Mouse (Mus musculus) kidney, postnatal 4 days (tissue): Measurements from ENCODE around the gene Zfp385b.

ENCODE experiments used
- DNase-seq, 2 experiments: peaks; one replicate each; pipeline ENCODE4 v3.0.0; 2021; ENCODE audit warnings: mixed read lengths in 2 of 2

Gene Zfp385b

GRCm38 (mm10) chr2:77514476-77514875 lies 305.0 kb downstream of the Zfp385b start:
- DNase-seq, result no peak

- DNase-seq, result no peak
Observed at GRCm38 (mm10) chr2:77508731-77509130, 310.7 kb downstream of the Zfp385b start.

- no peak for DNase-seq
Observed at GRCm38 (mm10) chr2:77506308-77506707, 313.1 kb downstream of the Zfp385b start.

GRCm38 (mm10) chr2:77505614-77506013 lies 313.8 kb downstream of the Zfp385b start:
- DNase-seq, result no peak

- DNase-seq, result no peak
Observed at GRCm38 (mm10) chr2:77503674-77504351, 315.6 kb downstream of the Zfp385b start.

- DNase-seq, result no peak
Observed at GRCm38 (mm10) chr2:77503217-77503616, 316.2 kb downstream of the Zfp385b start.

- no peak for DNase-seq
Observed at GRCm38 (mm10) chr2:77502458-77502857, 317.0 kb downstream of the Zfp385b start.

- no peak for DNase-seq
Observed at GRCm38 (mm10) chr2:77500480-77500879, 319.0 kb downstream of the Zfp385b start.

- no peak for DNase-seq
Observed at GRCm38 (mm10) chr2:77498379-77498778, 321.1 kb downstream of the Zfp385b start.

GRCm38 (mm10) chr2:77497942-77498341 lies 321.5 kb downstream of the Zfp385b start:
- DNase-seq, result no peak

GRCm38 (mm10) chr2:77496071-77496470 lies 323.4 kb downstream of the Zfp385b start:
- DNase-seq, result peak in 1 of 2 experiments; percentile 39

- DNase-seq, result peak in 1 of 2 experiments; percentile 26
Observed at GRCm38 (mm10) chr2:77495344-77495743, 324.1 kb downstream of the Zfp385b start.

GRCm38 (mm10) chr2:77493695-77494094 lies 325.7 kb downstream of the Zfp385b start:
- DNase-seq, result no peak

GRCm38 (mm10) chr2:77487151-77487550 lies 332.3 kb downstream of the Zfp385b start:
- no peak for DNase-seq

GRCm38 (mm10) chr2:77481274-77481673 lies 338.2 kb downstream of the Zfp385b start:
- DNase-seq, result no peak

- no peak for DNase-seq
Observed at GRCm38 (mm10) chr2:77477536-77477935, 341.9 kb downstream of the Zfp385b start.

- DNase-seq, result peak; percentile 19 to 46
Observed at GRCm38 (mm10) chr2:77476444-77476843, 343.0 kb downstream of the Zfp385b start.

GRCm38 (mm10) chr2:77472254-77472837 lies 347.1 kb downstream of the Zfp385b start:
- DNase-seq, result no peak

GRCm38 (mm10) chr2:77470716-77471115 lies 348.7 kb downstream of the Zfp385b start:
- DNase-seq, result no peak

GRCm38 (mm10) chr2:77461413-77461812 lies 358.0 kb downstream of the Zfp385b start:
- no peak for DNase-seq

GRCm38 (mm10) chr2:77460011-77460410 lies 359.4 kb downstream of the Zfp385b start:
- no peak for DNase-seq

- no peak for DNase-seq
Observed at GRCm38 (mm10) chr2:77458431-77458830, 361.0 kb downstream of the Zfp385b start.

GRCm38 (mm10) chr2:77457120-77457519 lies 362.3 kb downstream of the Zfp385b start:
- no peak for DNase-seq

GRCm38 (mm10) chr2:77456602-77457001 lies 362.8 kb downstream of the Zfp385b start:
- peak; percentile 76 to 83 for DNase-seq
